Mouse (Mus musculus) midbrain, postnatal 0 days (tissue): ENCODE measurements around the gene Rasgef1b. TPM values are rescaled to one million over a fixed set of nuclear protein-coding genes. Genes with fewer than 3 reads are reported as not detected.

ENCODE experiments used
- ATAC-seq: fragments of 200-750 bp; cut with Nextera tagmentation; 2 replicates; pipeline ENCODE4 v1.8.0; 2017; ENCODE audit warnings: moderate number of reproducible peaks, mild to moderate bottlenecking, moderate TSS enrichment, moderate library complexity; ENCODE audit not compliant: low FRiP score
- DNase-seq: peaks from one replicate; pipeline ENCODE4 v3.0.0-alpha.2; 2015; ENCODE audit warnings: low spot score
- H3K27ac ChIP-seq: fragments of 300-500 bp; sonication (generic); 2 replicates; pipeline ENCODE4 v1.5.1; 2014; ENCODE audit warnings: low read depth, mild to moderate bottlenecking, low read length, mixed read lengths
- H3K27me3 ChIP-seq: fragments of 300-500 bp; sonication (generic); 2 replicates; pipeline ENCODE4 v1.6.1; 2014; ENCODE audit warnings: low read length, control low read depth, mixed read lengths; ENCODE audit not compliant: insufficient read depth
- H3K36me3 ChIP-seq: fragments of 300-500 bp; sonication (generic); 2 replicates; pipeline ENCODE4 v1.6.1; 2014; ENCODE audit warnings: low read length, control low read depth, mixed read lengths; ENCODE audit not compliant: insufficient read depth
- H3K4me1 ChIP-seq: fragments of 300-500 bp; sonication (generic); 2 replicates; pipeline ENCODE4 v1.6.1; 2014; ENCODE audit warnings: mild to moderate bottlenecking, control low read depth, antibody characterized with exemption, low read length, mixed read lengths; ENCODE audit not compliant: insufficient read depth
- H3K4me2 ChIP-seq: fragments of 300-500 bp; sonication (generic); 2 replicates; pipeline ENCODE4 v1.6.1; 2014; ENCODE audit warnings: low read depth, mild to moderate bottlenecking, low read length, mixed read lengths; ENCODE audit not compliant: poor library complexity, severe bottlenecking
- H3K4me3 ChIP-seq: fragments of 300-500 bp; sonication (generic); 2 replicates; pipeline ENCODE4 v1.5.1; 2014; ENCODE audit warnings: low read depth, mild to moderate bottlenecking, low read length, moderate library complexity
- H3K9ac ChIP-seq: fragments of 300-500 bp; sonication (generic); replicated peaks from 2 replicates; pipeline ENCODE4 v1.6.1; 2014; ENCODE audit warnings: mild to moderate bottlenecking, low read length, moderate library complexity, mixed read lengths; ENCODE audit not compliant: poor library complexity, severe bottlenecking
- H3K9me3 ChIP-seq: fragments of 300-500 bp; sonication (generic); 2 replicates; pipeline ENCODE4 v1.6.1; 2016; ENCODE audit warnings: low read length, control low read depth
- CTCF ChIP-seq: IDR thresholded peaks from 2 replicates; pipeline ENCODE4 v1.5.1; 2016; ENCODE audit warnings: antibody characterized with exemption, mild to moderate bottlenecking
- WGBS: fragments of 180-500 bp; shearing (Covaris S2); extraction: QIAGEN DNeasy Blood & Tissue Kit; methylation state at CpG from one replicate; pipeline ENCODE4 v1.1.7; 2014; 5-methylcytosine and 5-hydroxymethylcytosine counted together
- polyA plus RNA-seq: library from polyadenylated mRNA; unstranded; fragments of >200 nt; fragmentation: Nextera tagmentation; extraction: Ambion mirVana; gene quantifications from 2 replicates; pipeline ENCODE4 v1.2.1, GENCODE M21; 2015
- total RNA-seq: library from RNA; depleted of rRNA; stranded (reverse); fragments of >200 nt; gene quantifications from 2 replicates; pipeline ENCODE4 v1.2.3, GENCODE M21; 2014

The Rasgef1b gene
- total and polyA plus RNA-seq, 2 experiments from 2014 or later, result 36.0 to 44.6 TPM

GRCm38 (mm10) chr5:99422856-99423255 lies 306.0 kb downstream of the Rasgef1b start:
- Histone ChIP-seq H3K9ac (no peak overlapping the region), H3K9me3 (no peaks in the 10 kb centered on the region), H3K4me1 (no peaks in the 10 kb centered on the region), H3K4me3 (no peak overlapping the region), H3K4me2 (no peak overlapping the region), H3K27me3 (no peaks in the 10 kb centered on the region), H3K27ac (no peak overlapping the region), H3K36me3 (no peaks in the 10 kb centered on the region)
- ATAC-seq (no peak), DNase-seq (no peak)
- TF ChIP-seq CTCF, result no peak
- 91% methylated on average over 4 of the region's 4 CpGs for WGBS

- H3K4me1 ChIP-seq, result no peaks in the 10 kb centered on the region
- H3K27ac ChIP-seq, result no peak overlapping the region
- no peaks in the 10 kb centered on the region for H3K9me3 ChIP-seq
- no peak for TF ChIP-seq CTCF
- H3K36me3 ChIP-seq, result no peaks in the 10 kb centered on the region
- H3K9ac ChIP-seq, result no peak overlapping the region
- WGBS, result 86% methylated on average over 6 of the region's 6 CpGs
- ATAC-seq (no peak), DNase-seq (no peak)
- H3K27me3 ChIP-seq, result no peaks in the 10 kb centered on the region
- H3K4me3 ChIP-seq, result no peak overlapping the region
- H3K4me2 ChIP-seq, result no peak overlapping the region
Measured at GRCm38 (mm10) chr5:99422092-99422491, 306.8 kb downstream of the Rasgef1b start.

- DNase-seq (no peak), ATAC-seq (no peak)
- Histone ChIP-seq H3K9me3 (no peaks in the 10 kb centered on the region), H3K9ac (no peak overlapping the region), H3K27ac (no peak overlapping the region), H3K4me3 (no peak overlapping the region), H3K36me3 (no peaks in the 10 kb centered on the region), H3K4me2 (no peak overlapping the region), H3K4me1 (no peaks in the 10 kb centered on the region), H3K27me3 (no peaks in the 10 kb centered on the region)
- WGBS, result 75% methylated on average over 2 of the region's 2 CpGs
- no peak for TF ChIP-seq CTCF
Measured at GRCm38 (mm10) chr5:99419872-99420271, 309.0 kb downstream of the Rasgef1b start.

DNA sequence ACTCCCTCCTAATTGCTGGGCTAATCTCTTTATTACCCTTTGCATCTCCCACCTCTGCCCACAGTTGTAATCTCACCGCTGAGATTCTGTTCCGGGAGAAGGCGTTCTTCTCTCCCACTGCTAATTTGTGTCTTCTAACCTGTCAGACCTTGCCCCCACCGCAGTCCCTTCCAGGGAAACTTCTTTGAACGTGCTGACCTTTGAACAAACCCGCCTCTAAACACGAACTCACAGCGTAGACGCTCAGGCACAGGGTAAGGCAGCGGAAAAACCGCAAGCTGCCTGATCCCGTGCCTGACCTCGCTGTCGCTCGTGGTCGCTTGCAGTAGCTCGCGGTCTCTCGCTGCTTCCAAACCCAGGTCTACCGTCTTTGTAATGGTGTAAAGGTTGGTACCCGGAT lies 312.0 kb downstream of the Rasgef1b start:
- DNase-seq, result no peak
- no peak for TF ChIP-seq CTCF
- Histone ChIP-seq H3K36me3 (no peaks in the 10 kb centered on the region), H3K4me3 (no peak overlapping the region), H3K27me3 (no peaks in the 10 kb centered on the region), H3K9ac (no peak overlapping the region), H3K27ac (no peak overlapping the region), H3K4me2 (no peak overlapping the region), H3K4me1 (no peaks in the 10 kb centered on the region), H3K9me3 (no peaks in the 10 kb centered on the region)
- ATAC-seq, result no peak
- 90% methylated on average over 21 of the region's 21 CpGs for WGBS

DNA sequence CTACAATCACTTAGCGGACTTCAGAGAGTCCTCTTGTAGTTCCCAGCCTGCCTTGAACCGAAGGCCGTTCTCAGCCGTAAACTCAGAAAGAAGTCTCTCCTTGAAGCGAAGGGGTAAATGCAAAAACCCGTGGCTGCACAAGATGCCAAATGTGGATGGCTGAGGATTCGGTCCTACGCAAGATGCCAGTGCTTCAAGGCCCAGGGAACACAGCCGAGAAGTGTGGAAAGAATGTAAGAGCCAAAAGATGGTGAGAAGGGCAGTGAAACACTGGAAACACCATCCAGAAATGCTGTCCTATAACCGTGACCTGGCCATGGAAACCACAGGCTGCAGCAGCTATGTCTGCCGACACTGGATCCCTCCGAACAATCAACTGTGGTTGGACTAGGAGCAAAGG lies 313.2 kb downstream of the Rasgef1b start:
- ATAC-seq, result no peak
- Histone ChIP-seq H3K36me3 (no peaks in the 10 kb centered on the region), H3K9ac (no peak overlapping the region), H3K9me3 (no peaks in the 10 kb centered on the region), H3K27me3 (no peaks in the 10 kb centered on the region), H3K4me2 (no peak overlapping the region), H3K4me1 (no peaks in the 10 kb centered on the region), H3K27ac (no peak overlapping the region), H3K4me3 (no peak overlapping the region)
- no peak for DNase-seq
- TF ChIP-seq CTCF, result no peak
- 93% methylated on average over 12 of the region's 12 CpGs for WGBS

GRCm38 (mm10) chr5:99415049-99415448 lies 313.8 kb downstream of the Rasgef1b start:
- no peak for TF ChIP-seq CTCF
- no peak overlapping the region for H3K9ac ChIP-seq
- no peaks in the 10 kb centered on the region for H3K36me3 ChIP-seq
- ATAC-seq (no peak), DNase-seq (no peak)
- no peak overlapping the region for H3K4me3 ChIP-seq
- H3K27ac ChIP-seq, result no peak overlapping the region
- no peaks in the 10 kb centered on the region for H3K9me3 ChIP-seq
- no peaks in the 10 kb centered on the region for H3K4me1 ChIP-seq
- H3K4me2 ChIP-seq, result no peak overlapping the region
- WGBS, result 75% methylated on average over 2 of the region's 2 CpGs
- no peaks in the 10 kb centered on the region for H3K27me3 ChIP-seq
